Comparison of ENCODE assay signal across 8 mouse cellular contexts in the genomic region with DNA sequence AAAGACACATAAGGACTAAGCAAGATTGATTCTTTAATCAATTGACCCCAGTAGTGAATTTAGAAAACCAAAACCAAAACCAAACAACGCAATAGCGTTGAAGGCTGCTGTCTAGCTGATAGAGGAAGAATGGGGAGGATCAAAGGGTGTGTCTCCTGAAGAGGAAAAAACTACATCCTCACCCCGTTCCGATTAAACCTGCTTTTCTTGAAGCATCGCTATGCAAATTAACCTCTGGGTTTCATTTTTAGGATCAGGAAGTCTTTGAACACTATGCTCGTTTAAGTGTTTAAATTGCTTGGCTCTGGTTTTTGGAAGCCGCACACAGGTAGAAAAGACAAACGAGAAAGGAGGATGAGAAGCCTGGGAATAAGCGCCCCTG. TPM values are rescaled to one million over a fixed set of nuclear protein-coding genes. Genes with fewer than 3 reads are reported as not detected.
DNase-seq lines count a peak whose midpoint lies in the region; ATAC-seq and TF ChIP-seq lines count a peak whose summit lies in the region.

No protein-coding gene starts in this region.

- no peaks in the 10 kb centered on the region for H3K9me3 ChIP-seq in heart, embryonic 15.5 days (replicated peaks)
- no peaks in the 10 kb centered on the region for H3K9me3 ChIP-seq in E14TG2a.4 (ENCODE audit: low read length)
- H3K9me3 ChIP-seq in forebrain, postnatal 0 days (ENCODE audit: low read length), result no peaks in the 10 kb centered on the region

- 19% methylated on average over 9 of the region's 9 CpGs for WGBS in heart, embryonic 15.5 days
- WGBS in forebrain, postnatal 0 days, result 18% methylated on average over 9 of the region's 9 CpGs

- peaks cover 8% of the 10 kb centered on the region for H3K4me1 ChIP-seq in heart, embryonic 15.5 days (replicated peaks)
- H3K4me1 ChIP-seq in E14TG2a.4 (replicated peaks; ENCODE audit: low read depth, low read length), result peaks cover 31% of the 10 kb centered on the region
- no peaks in the 10 kb centered on the region; the same call in 1 of the 2 replicates for H3K4me1 ChIP-seq in forebrain, postnatal 0 days (ENCODE audit: insufficient read depth)

- no peaks in the 10 kb centered on the region for H3K36me3 ChIP-seq in heart, embryonic 15.5 days
- peaks cover 17% of the 10 kb centered on the region for H3K36me3 ChIP-seq in E14TG2a.4 (ENCODE audit: insufficient read depth, low read length)
- H3K36me3 ChIP-seq in forebrain, postnatal 0 days (ENCODE audit: insufficient read depth), result no peaks in the 10 kb centered on the region

- H3K4me3 ChIP-seq in heart, embryonic 15.5 days, result peak overlapping the region; percentile 95
- peak overlapping the region; percentile 89 for H3K4me3 ChIP-seq in E14TG2a.4 (replicated peaks; ENCODE audit: low read length)
- H3K4me3 ChIP-seq in forebrain, postnatal 0 days (ENCODE audit: low read depth, low read length), result peak overlapping the region; percentile 91

- H3K4me2 ChIP-seq in heart, embryonic 15.5 days, result peak overlapping the region; percentile 91
- peak overlapping the region; percentile 76 for H3K4me2 ChIP-seq in forebrain, postnatal 0 days (ENCODE audit: low read depth)

- peaks cover 10% of the 10 kb centered on the region; the same call in 1 of the 2 replicates for H3K27me3 ChIP-seq in heart, embryonic 15.5 days
- H3K27me3 ChIP-seq in E14TG2a.4 (ENCODE audit: insufficient read depth, low read length), result peaks cover 19% of the 10 kb centered on the region
- H3K27me3 ChIP-seq in forebrain, postnatal 0 days (ENCODE audit: insufficient read depth, low read length), result no peaks in the 10 kb centered on the region

- ATAC-seq in heart, embryonic 15.5 days (replicated peaks; ENCODE audit: insufficient number of reproducible peaks, insufficient read depth, low FRiP score, low read depth), result no peak
- ATAC-seq in forebrain, postnatal 0 days, result no peak

- no peak for TF ChIP-seq CTCF in E14TG2a.4 (conservative IDR thresholded peaks at IDR 0.05; ENCODE audit: low read length)
- no peak for TF ChIP-seq CTCF in forebrain, postnatal 0 days (IDR thresholded peaks at IDR 0.05; ENCODE audit: low read depth)

- H3K9ac ChIP-seq in heart, embryonic 15.5 days, result peak overlapping the region; percentile 84
- peak overlapping the region; percentile 78; the same call in 1 of the 2 replicates for H3K9ac ChIP-seq in forebrain, postnatal 0 days

- H3K27ac ChIP-seq in heart, embryonic 15.5 days, result no peak overlapping the region
- no peak overlapping the region for H3K27ac ChIP-seq in forebrain, postnatal 0 days (ENCODE audit: low read depth, low read length)

- DNase-seq in heart, adult 11 months, result no peak
- no peak for DNase-seq in forebrain, postnatal 0 days
- DNase-seq in lung, postnatal 36 days, result peak; percentile 42
- DNase-seq in layer of hippocampus, postnatal 10 days (ENCODE audit: low spot score in 2 of 2), result no peak
- no peak for DNase-seq in kidney, postnatal 36 days
- no peak for DNase-seq in adrenal gland, postnatal 4 days (ENCODE audit: low spot score in 2 of 2)

RNA-seq across cellular contexts. Expression of a gene that starts 1.2 kb away (rescaled TPM):
- 55.7 and 59.1 TPM in 2 replicates for polyA plus RNA-seq in heart, embryonic 15.5 days (2015; fragmentation: Nextera tagmentation; extraction: Ambion mirVana)
- total RNA-seq in forebrain, postnatal 0 days (2014; rRNA removed), result 65.2 and 65.6 TPM in 2 replicates
- polyA plus RNA-seq in forebrain, postnatal 0 days (2015; fragmentation: Nextera tagmentation; extraction: Ambion mirVana), result 98.8 and 102 TPM in 2 replicates
- 100 to 1,000 TPM; 114 to 119 TPM for total RNA-seq in layer of hippocampus, postnatal 10 days (2021)
- total RNA-seq in adrenal gland, postnatal 4 days (2021), result 10 to 100 TPM; 29.2 to 29.8 TPM

RNA-seq across cellular contexts. Expression of a gene that starts 22.4 kb away (rescaled TPM):
- polyA plus RNA-seq in heart, embryonic 15.5 days (2015; fragmentation: Nextera tagmentation; extraction: Ambion mirVana), result 4.6 and 7.0 TPM in 2 replicates
- total RNA-seq in forebrain, postnatal 0 days (2014; rRNA removed), result 3.7 and 6.1 TPM in 2 replicates
- 2.8 and 3.6 TPM in 2 replicates for polyA plus RNA-seq in forebrain, postnatal 0 days (2015; fragmentation: Nextera tagmentation; extraction: Ambion mirVana)
- total RNA-seq in layer of hippocampus, postnatal 10 days (2021), result 1 to 10 TPM; 5.0 to 5.1 TPM
- total RNA-seq in adrenal gland, postnatal 4 days (2021), result 1 to 10 TPM; 5.6 to 8.7 TPM

RNA-seq across cellular contexts. Expression of a gene that starts 49.5 kb away (rescaled TPM):
- 114 and 129 TPM in 2 replicates for polyA plus RNA-seq in heart, embryonic 15.5 days (2015; fragmentation: Nextera tagmentation; extraction: Ambion mirVana)
- total RNA-seq in forebrain, postnatal 0 days (2014; rRNA removed), result 61.8 and 63.0 TPM in 2 replicates
- polyA plus RNA-seq in forebrain, postnatal 0 days (2015; fragmentation: Nextera tagmentation; extraction: Ambion mirVana), result 112 and 146 TPM in 2 replicates
- total RNA-seq in layer of hippocampus, postnatal 10 days (2021), result 100 to 1,000 TPM in 1 of 2 experiments, 10 to 100 TPM in 1; 73.3 to 106 TPM
- 10 to 100 TPM; 38.5 to 40.9 TPM for total RNA-seq in adrenal gland, postnatal 4 days (2021)

RNA-seq across cellular contexts. Expression of a gene that starts 50.4 kb away (rescaled TPM):
- polyA plus RNA-seq in heart, embryonic 15.5 days (2015; fragmentation: Nextera tagmentation; extraction: Ambion mirVana), result 61.2 and 78.8 TPM in 2 replicates
- total RNA-seq in forebrain, postnatal 0 days (2014; rRNA removed), result 36.7 and 41.8 TPM in 2 replicates
- polyA plus RNA-seq in forebrain, postnatal 0 days (2015; fragmentation: Nextera tagmentation; extraction: Ambion mirVana), result 35.9 and 44.0 TPM in 2 replicates
- total RNA-seq in layer of hippocampus, postnatal 10 days (2021), result 10 to 100 TPM; 51.1 to 54.2 TPM
- total RNA-seq in adrenal gland, postnatal 4 days (2021), result 100 to 1,000 TPM; 117 to 118 TPM

RNA-seq across cellular contexts. Expression of a gene that starts 50.9 kb away (rescaled TPM):
- polyA plus RNA-seq in heart, embryonic 15.5 days (2015; fragmentation: Nextera tagmentation; extraction: Ambion mirVana), result 76.8 and 81.4 TPM in 2 replicates
- total RNA-seq in forebrain, postnatal 0 days (2014; rRNA removed), result 220 and 279 TPM in 2 replicates
- polyA plus RNA-seq in forebrain, postnatal 0 days (2015; fragmentation: Nextera tagmentation; extraction: Ambion mirVana), result 56.9 and 76.7 TPM in 2 replicates
- 100 to 1,000 TPM; 251 to 289 TPM for total RNA-seq in layer of hippocampus, postnatal 10 days (2021)
- 100 to 1,000 TPM; 265 to 299 TPM for total RNA-seq in adrenal gland, postnatal 4 days (2021)
